Mouse (Mus musculus): ENCODE measurements around the gene Il1rapl1. TPM values are rescaled to one million over a fixed set of nuclear protein-coding genes. Genes with fewer than 3 reads are reported as not detected.
A peak's percentile ranks its signal among the peaks of the same experiment; 100 is the strongest.

Il1rapl1 gene
- total RNA-seq, 2 experiments from 2014 or later: 18.1 to 19.3 TPM

DNA sequence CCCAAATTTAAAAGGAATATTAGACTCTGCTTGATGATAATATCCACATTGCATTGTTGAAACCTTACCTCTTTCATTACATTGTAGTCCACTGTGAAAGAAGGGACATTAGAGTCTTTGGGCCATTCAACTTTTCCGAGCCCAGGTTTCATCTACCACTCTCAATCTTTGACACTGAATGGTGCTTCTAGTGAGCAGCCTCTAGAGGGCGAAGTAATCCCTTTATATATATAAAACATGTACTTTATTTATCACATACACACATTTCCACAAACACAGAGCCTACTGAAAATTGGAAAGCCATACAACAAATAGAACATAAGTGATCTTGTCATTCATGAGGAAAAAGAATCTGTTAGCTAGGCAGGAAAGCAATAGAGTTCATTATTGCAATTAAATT is 459.8 kb downstream of the Il1rapl1 start:
- peak in 1 of 2 experiments; percentile 25 for DNase-seq (ENCODE audit: low spot score in 2 of 2)

DNA sequence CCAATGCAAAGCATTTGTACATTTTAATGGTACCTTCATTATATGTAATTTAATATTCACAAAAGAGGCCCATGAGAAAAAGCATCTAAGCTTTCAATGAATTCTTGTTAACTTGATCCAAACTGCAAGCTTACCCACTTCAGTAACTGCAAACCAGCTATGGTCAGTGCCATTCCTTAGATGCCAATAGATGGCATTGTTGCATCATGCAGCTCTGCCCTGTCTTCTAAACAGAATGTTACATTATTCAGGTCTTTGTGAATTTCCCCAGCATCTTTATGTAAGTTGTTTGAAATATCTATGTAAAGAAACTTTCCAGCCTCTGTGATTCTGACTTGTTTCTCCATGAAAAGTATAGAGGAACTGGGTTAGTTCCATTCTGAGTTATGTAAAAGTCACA is 514.5 kb downstream of the Il1rapl1 start:
- no peak for DNase-seq (ENCODE audit: low spot score in 2 of 2)

DNA sequence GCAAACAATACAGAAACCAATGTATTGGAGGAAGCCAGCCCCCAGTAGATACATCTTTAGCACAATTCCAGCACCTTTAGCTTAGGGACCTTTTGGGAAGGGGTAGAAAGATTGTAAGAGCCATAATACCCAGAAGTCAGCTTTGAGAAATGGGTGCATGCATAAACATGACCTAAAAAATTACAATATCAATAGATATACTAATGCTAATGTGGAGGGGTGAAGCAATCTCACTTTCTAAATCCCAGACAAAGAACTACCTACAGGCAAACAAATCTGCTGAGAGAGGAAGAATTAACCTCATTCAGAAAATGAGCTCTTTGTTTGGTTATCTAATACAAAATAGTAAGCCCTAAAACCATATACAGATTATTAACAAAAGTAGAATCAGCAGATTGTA is 607.4 kb downstream of the Il1rapl1 start:
- DNase-seq (ENCODE audit: low spot score in 2 of 2): no peak

DNA sequence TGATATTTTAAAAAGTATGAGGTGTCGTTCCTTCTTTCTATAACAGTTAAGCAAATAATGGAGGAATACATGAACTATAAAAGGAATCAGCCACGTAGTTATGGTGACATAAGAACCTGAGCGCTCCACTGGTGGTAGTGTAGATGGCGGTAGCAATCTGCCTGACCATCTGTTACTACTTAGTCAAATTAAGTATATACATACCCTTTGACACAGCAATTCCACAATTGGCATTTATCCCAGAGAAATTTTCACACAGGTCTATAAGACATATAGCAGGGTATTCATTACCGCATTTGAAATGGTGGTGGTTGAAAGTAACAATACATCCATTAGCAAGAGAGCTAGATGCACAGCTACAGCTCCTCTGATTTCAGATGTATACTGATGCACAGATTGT is 612.8 kb downstream of the Il1rapl1 start:
- DNase-seq (ENCODE audit: low spot score in 2 of 2): no peak

DNA sequence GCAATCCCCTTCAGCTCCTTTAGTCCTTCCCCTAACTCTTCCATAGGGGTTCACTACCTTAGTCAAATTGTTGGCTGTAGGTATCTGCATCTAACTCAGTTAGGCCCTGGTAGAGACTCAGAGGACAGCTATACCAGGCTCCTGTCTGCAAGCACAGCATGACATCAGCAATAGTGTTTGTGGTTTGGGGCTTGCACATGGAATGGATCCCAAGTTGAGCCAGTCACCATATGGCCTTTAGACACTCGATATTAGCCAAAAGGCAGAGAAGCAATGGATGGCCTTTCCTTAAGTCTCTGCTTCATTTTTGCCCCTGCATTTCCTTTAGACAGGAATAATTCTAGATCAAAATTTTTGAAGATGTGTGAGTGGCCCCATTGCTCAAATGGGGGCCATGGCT is 632.0 kb downstream of the Il1rapl1 start:
- no peak for DNase-seq (ENCODE audit: low spot score in 2 of 2)

DNA sequence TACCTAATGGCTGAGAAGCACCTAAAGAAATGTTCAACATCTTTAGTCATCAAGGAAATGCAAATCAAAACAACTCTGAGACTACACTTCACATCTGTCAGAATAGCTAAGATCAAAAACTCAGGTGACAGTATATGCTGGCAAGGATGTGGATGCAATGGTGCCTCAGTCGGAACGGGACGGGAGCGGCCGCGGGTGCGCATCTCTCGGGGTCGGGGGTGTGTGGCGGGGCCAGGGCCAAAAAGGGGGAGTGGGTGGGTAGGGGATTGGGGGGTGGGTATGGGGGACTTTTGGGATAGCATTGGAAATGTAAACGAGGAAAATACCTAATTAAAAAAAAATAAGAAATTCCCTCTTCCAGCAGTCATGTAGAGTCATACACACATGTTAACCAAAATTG is 877.3 kb downstream of the Il1rapl1 start:
- peak; percentile 34 to 36 for DNase-seq (ENCODE audit: low spot score in 2 of 2)

DNA sequence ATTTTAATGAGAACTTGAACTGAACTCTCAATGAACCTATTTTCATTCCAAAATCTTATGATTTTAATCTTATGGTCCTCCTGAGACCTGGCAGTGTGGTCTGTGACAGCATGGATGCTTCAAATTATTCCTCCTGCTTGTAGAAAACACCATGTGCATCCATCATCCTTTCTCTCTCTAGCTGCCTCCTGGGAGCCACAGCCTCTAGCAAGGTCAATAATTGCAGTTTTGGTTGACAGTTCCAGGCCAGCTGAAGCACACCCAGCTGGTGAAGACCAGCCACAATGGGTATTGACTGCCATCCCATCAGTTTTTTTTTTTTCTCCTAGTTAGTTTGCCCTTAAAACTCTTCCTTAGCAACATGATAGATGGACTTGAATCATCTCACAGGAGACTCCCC is 890.2 kb downstream of the Il1rapl1 start:
- DNase-seq (ENCODE audit: low spot score in 2 of 2): no peak

DNA sequence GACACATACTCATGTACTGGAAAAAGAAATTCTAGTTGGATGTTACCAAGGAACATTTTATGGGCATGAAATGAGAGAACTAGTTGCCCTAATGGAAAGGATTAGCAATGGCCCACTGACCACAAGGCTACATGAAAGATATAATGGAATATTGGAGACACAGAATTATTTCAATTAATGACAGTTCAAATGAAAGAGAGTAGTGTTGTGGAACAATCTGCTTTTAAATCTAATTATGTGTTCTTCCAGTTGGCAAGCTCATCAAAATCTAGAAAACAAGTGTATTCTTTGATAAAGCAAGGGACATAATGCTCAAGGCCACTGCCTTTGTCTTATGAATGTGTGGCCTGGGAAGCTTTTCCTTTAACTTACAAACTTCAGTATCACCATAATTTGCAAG is 1113.1 kb downstream of the Il1rapl1 start:
- DNase-seq (ENCODE audit: low spot score in 2 of 2): no peak

DNA sequence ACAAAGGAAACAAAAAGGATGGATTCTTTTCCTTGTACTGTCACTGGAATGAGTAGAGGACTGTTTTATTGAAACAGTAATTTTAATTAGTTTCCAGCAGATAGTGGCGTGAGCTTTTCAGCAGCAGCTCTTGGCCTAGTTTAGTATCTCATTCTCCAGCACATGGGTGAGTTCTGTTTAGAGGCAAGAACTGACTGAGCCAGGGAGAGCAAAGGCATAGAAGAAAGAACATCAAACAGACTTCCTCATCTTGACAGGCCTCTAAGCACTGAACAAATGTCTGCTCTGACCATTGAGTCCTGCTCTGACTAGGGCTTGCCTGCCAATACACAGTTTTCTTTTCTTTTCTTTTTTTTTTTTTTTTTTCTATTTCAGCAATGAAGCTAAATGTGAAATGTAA is 1160.3 kb downstream of the Il1rapl1 start:
- DNase-seq (ENCODE audit: low spot score in 2 of 2): no peak

DNA sequence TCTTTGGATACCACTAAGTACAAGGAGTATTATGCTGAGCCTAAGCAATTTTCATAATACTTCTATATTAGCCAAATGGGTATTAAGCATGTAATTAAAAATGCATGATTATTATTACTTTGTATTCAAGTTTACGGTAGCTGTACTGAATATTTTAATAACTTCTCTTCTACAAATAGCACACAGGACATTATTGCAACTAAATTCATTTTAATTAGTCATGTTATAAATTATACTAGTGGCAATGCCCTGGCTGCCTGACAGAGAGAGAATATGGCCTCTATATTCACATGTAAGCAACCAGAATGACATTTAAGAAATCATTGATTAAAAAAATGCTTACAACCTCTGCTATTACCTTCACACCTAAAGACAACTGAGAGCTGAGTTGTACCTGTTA is 1160.8 kb downstream of the Il1rapl1 start:
- no peak for DNase-seq (ENCODE audit: low spot score in 2 of 2)

DNA sequence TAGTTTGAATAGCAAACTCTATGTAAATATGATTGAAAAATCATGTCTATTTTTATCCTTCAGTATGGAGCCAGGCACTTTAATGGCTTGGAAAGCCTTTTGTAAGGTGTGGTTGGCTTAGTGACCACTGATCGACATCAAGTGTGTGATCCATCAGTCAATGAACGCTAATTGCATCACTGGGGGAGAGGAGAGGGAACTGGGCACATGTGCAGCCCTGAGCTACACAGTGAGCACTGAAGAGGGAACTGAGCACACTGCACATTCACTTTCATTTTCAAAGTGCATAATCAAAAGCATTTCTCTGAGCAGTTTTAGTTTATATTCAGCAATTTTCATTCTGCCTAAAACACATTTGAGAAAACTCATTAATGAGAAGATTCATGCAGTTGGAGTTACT is 1164.5 kb downstream of the Il1rapl1 start:
- no peak for DNase-seq (ENCODE audit: low spot score in 2 of 2)

DNA sequence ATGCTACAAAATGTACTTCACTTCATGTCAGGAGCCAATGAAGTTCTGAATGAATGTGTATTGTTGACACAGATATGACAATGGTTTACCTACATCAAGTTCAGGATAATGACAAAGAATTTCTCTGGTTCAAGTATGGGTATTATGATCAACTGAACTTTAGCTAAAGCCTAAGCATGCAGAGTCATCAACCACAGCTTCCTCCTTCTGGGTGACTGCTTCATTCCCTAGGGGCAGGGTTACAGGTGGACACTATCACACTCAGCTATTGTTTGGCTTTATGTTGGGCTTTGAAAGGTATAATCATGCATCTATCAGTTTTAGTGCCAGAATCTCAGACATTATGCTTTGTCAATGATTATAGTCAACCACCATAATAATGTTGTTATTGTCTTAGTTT is 1166.3 kb downstream of the Il1rapl1 start:
- no peak for DNase-seq (ENCODE audit: low spot score in 2 of 2)

DNA sequence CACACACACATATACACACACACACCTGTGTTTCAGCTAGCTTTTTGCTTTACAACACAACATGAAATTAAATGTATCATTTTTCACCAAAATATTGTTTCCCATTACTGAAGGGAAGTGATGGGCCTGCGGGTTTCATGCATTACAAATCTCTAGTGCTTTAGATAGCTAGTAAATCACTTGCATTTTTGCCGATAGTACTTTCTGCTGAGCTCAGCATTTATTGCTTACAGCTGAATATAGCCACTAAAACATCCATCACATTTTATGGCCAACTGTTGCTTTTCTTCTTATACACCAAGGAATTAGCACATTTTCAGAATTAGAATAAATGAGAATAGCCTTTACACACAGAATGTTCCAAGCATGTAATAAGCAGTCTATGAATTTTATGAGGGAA is 1260.6 kb downstream of the Il1rapl1 start:
- no peak for DNase-seq (ENCODE audit: low spot score in 2 of 2)

DNA sequence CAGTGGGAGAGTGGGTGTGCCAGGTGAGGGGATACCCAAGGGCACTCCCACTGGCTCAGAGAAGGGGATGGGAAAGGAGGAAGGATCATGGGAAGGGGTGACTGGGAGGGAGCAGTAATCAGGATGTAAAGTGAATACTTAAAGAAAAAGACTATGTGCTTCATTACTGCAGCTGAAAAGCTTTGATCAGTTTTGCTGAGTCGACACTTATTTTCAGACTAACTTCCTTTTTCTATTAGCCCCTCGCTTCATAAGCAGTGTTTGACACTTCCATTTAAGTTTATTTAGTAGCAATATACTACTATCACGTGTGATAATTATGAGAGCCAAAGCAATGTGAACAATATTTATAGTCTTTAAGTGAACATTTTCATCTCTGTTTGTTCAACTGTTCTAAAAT is 1307.2 kb downstream of the Il1rapl1 start:
- no peak for DNase-seq (ENCODE audit: low spot score in 2 of 2)

DNA sequence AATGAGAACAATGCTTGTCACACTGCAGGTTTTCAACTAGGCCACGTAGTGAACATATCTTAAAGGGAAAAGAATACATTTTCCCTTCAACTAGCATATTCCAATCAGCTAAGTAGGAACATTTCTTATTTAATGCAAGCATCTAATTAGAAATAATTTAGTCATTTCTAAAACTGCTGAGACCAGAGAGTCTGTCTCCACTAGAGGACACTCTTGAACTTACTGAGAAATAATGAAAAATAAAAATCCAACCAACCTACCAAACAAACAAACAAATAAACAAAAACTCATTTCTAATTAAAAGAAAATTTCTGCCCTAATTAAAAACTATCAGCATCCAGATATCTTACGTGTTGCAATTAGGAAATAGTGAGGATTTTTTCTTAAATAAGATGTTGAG is 1312.7 kb downstream of the Il1rapl1 start:
- no peak for DNase-seq (ENCODE audit: low spot score in 2 of 2)

DNA sequence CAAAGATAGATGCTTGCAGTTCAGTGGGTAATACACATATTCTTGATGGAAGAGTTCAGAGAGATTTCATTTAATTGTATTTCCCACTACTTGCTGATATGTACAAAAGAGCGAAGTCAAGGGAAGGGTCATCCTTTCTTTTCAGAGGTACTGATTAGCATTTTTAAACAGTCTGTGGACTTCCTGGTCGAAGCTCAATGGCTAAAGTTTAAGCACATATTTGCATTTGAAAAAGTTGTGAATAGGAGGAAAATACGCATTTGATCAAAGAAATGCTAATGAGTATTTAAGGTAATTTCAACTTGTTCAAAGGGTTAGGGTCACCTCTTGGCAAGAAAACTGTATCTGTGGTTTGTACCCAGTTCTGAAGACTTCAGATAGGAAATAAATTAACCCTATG is 1386.6 kb downstream of the Il1rapl1 start:
- DNase-seq (ENCODE audit: low spot score in 2 of 2): no peak
